Mouse (Mus musculus) bone marrow, adult 2 months (tissue): ENCODE results near the gene Tlcd1.

Source experiments
- CTCF ChIP-seq: fragments of 200-500 bp; IDR thresholded peaks from 2 replicates; pipeline ENCODE4 v1.5.1; 2011; ENCODE audit warnings: low read length, control low read depth; ENCODE audit not compliant: control insufficient read depth, insufficient read depth
- POLR2A ChIP-seq: fragments of 200-500 bp; IDR thresholded peaks from 2 replicates; pipeline ENCODE4 v1.6.1; 2011; ENCODE audit warnings: low read depth, mild to moderate bottlenecking, control low read depth, low read length, borderline replicate concordance; ENCODE audit not compliant: control insufficient read depth

DNA sequence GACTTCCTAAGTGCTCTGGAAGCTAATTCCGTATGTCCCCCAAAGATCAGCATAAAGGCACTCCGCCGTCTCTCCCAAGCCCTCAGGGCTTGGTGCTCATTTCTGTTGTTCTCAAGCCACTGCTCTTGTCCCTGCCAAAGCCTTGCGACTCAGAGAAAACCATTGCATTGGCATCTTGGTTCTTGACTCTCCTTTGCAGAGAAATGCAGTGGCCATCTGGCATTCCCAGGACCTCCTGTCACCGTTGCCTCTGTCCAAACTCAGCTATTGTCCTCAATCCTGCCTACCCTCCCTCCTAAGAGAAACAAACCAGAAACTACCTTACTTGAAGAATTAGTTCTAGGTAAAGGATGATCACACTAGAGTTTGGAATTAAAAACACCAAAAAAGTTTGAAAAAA lies 20.8 kb upstream of the Tlcd1 start:
- no peak for TF ChIP-seq CTCF
- TF ChIP-seq POLR2A, result no peak
